In the genomic region with DNA sequence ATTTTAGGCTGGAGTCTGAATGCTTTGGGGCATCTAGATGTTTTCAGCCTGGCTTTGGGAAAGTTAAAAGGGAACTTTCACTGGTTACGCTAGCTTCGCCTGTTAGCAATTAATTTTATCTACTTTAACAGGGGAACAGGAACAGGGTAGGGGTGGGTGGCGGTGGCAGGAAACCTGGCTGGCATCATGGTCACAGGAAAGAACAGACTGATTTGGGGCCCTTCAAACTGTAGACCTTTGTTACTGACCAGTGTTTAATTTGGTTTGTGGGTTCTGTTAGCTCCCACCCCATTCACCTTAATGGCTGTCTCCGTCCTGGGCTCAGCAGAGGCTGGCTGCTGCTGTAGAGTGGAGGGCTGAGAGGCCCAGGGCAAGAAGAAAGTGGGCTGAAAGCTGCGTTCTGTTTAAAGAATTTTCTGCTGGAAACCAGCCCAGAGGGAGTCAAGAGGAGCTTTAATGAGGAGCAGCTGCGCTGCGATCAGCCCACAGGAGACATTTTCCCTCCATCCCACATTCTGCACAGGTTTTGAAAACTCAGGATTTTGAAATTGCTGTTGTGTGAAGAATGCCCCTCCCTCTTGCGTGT, we compare ENCODE assay signal across 9 mouse cellular contexts. TPM values are rescaled to one million over a fixed set of nuclear protein-coding genes. Genes with fewer than 3 reads are reported as not detected.
DNase-seq lines count a peak whose midpoint lies in the region; ATAC-seq and TF ChIP-seq lines count a peak whose summit lies in the region.
"Had no signal": no experiment of that assay in that cellular context is flagged by ENCODE, and none has a peak within 500 bp of the region (broad histone marks: within the 10 kb centered on the region; RNA-seq: fewer than 3 reads in every experiment).

No protein-coding gene starts in this region.

- no peaks in the 10 kb centered on the region for H3K9me3 ChIP-seq in forebrain, embryonic 12.5 days

- no peaks in the 10 kb centered on the region for H3K27me3 ChIP-seq in forebrain, embryonic 12.5 days

- 13% methylated on average over 8 of the region's 8 CpGs for WGBS in forebrain, embryonic 12.5 days

- no peaks in the 10 kb centered on the region for H3K36me3 ChIP-seq in forebrain, embryonic 12.5 days (replicated peaks)

- peak; percentile 15 for DNase-seq in thymus, postnatal 14 days
- no peak for DNase-seq in thymus, postnatal 36 days
- DNase-seq in heart, postnatal 10 days, result peak; percentile 78 to 82
- peak in 1 of 2 experiments; percentile 49 for DNase-seq in left cerebral cortex, adult 2 months (ENCODE audit: extremely low spot score in 1 of 2, low spot score in 2 of 2)
- peak; percentile 78 for DNase-seq in lung, postnatal 36 days
- peak; percentile 25 for DNase-seq in right cerebral cortex, postnatal 14 days
- DNase-seq in spleen, adult 12 weeks (ENCODE audit: low spot score), result no peak

- peak; percentile 82 for ATAC-seq in forebrain, embryonic 12.5 days (ENCODE audit: low FRiP score)

- H3K9ac ChIP-seq in forebrain, embryonic 12.5 days, result no peak overlapping the region; the same call in 1 of the 2 replicates

- intact Hi-C loops in heart, postnatal 10 days (cut with DNase I), result no loop called here
- intact Hi-C loops in left cerebral cortex, adult 2 months (cut with DNase I), result loop anchor here (5.0 kb wide), 1 partner anchor 51 kb away; a partner anchor contains a TSS

- H3K4me1 ChIP-seq in forebrain, embryonic 12.5 days, result peaks cover 59% of the 10 kb centered on the region

- peak overlapping the region; percentile 97 for H3K27ac ChIP-seq in forebrain, embryonic 12.5 days
- H3K27ac ChIP-seq in left cerebral cortex, adult 2 months, result peak overlapping the region; percentile 79
- H3K27ac ChIP-seq: macrophage had no signal

- H3K4me2 ChIP-seq in forebrain, embryonic 12.5 days, result peak overlapping the region; percentile 27

- no peak overlapping the region for H3K4me3 ChIP-seq in forebrain, embryonic 12.5 days (replicated peaks)
- no peak overlapping the region for H3K4me3 ChIP-seq in left cerebral cortex, adult 2 months

- TF ChIP-seq CTCF in left cerebral cortex, adult 2 months (IDR thresholded peaks at IDR 0.05), result no peak

RNA-seq across cellular contexts. Expression of a gene that starts 50.0 kb away (rescaled TPM):
- polyA plus RNA-seq in forebrain, embryonic 12.5 days (2016; fragmentation: Nextera tagmentation; extraction: Ambion mirVana), result 27.6 and 29.0 TPM in 2 replicates
- total RNA-seq in heart, postnatal 10 days (2021), result 10 to 100 TPM; 28.2 to 31.0 TPM
- 10 to 100 TPM; 13.7 to 14.6 TPM for total RNA-seq in left cerebral cortex, adult 2 months (2021)

Comparison
In these comparisons a context has a peak if more than half of its experiments do, and no peak if none do; other contexts are left out.
1. DNase-seq: peak in thymus, postnatal 14 days (single experiment), heart, postnatal 10 days (2 of 2), lung, postnatal 36 days (single experiment) and right cerebral cortex, postnatal 14 days (single experiment); none in thymus, postnatal 36 days (0 of 2) and spleen, adult 12 weeks (single experiment).